Mouse (Mus musculus) left cerebral cortex, adult 2 months (tissue): ENCODE measurements around the gene Pou3f1. TPM values are rescaled to one million over a fixed set of nuclear protein-coding genes. Genes with fewer than 3 reads are reported as not detected.
"Not testable (repeated sequence)": the region's sequence is repeated elsewhere in the genome, so short reads cannot be mapped to it uniquely, and the experiment has no call there.

Experiments
- DNase-seq, 2 experiments: peaks; one replicate each; pipeline ENCODE4 v3.0.0; 2021 to 2022; ENCODE audit warnings: low spot score in 2 of 2, mixed read lengths in 1 of 2; ENCODE audit errors: extremely low spot score in 1 of 2
- H3K27ac ChIP-seq: fragments of 200-600 bp; 2 replicates; pipeline ENCODE4 v1.8.1; 2022
- H3K4me3 ChIP-seq: fragments of 200-600 bp; 2 replicates; pipeline ENCODE4 v1.8.1; 2022
- CTCF ChIP-seq: fragments of 200-600 bp; IDR thresholded peaks from 2 replicates; pipeline ENCODE4 v1.8.1; 2022; ENCODE audit warnings: antibody characterized with exemption, mild to moderate bottlenecking, moderate library complexity
- intact Hi-C: fragments of 180-260 bp; cut with DNase I; formaldehyde crosslinking; loops from one replicate; pipeline ENCODE4 v1.15.1; 2025
- total RNA-seq, 2 experiments: library from RNA; stranded (reverse); gene quantifications; 2 replicates each; pipeline ENCODE4 v1.2.3; 2021

Gene Pou3f1
- total RNA-seq, 2 experiments from 2014 or later: 16.9 to 18.8 TPM

DNA sequence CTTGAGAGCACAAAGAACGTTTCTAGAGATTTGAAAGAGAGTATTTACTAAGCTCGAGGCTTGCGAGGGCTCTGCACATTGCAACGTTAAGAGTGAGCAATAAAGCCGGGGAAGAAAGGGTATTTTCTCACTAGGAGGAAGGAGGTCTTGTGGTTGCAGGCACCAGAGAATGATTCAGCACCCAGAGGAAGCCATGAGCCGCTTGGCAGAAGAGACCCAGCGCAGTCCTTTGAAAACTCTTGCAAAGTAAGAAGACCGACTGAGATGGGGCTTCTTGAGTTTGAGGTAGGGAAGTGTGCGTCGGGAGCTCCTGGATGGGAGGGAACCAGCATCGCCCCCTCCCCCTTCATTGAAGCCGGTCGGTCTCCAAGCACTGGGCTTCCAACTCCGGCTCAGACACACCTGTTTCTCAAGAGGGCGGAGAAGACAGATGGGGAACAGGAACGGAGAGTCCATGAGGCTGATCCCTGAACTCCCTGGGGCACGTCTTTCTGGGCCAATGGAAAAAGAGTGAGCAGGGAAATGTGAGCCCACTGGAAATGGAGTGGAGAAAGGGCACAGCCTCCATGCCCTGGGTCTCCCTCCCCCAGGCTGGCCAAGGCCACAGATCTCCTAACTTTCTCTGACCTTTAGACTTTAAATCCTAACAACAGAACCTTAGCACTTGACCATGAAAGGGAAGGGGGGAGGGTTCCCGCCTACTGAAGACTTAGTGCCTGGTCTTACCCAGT is 39.3 kb downstream of the Pou3f1 start:
- H3K4me3 ChIP-seq: no peak overlapping the region
- H3K27ac ChIP-seq: no peak overlapping the region
- no peak for DNase-seq
- intact Hi-C loops: no loop called here
- TF ChIP-seq CTCF: no peak

GRCm38 (mm10) chr4:124699791-124700190 is 43.2 kb downstream of the Pou3f1 start:
- no peak for DNase-seq
- TF ChIP-seq CTCF: no peak
- intact Hi-C loops: no loop called here
- no peak overlapping the region for H3K4me3 ChIP-seq
- no peak overlapping the region for H3K27ac ChIP-seq

DNA sequence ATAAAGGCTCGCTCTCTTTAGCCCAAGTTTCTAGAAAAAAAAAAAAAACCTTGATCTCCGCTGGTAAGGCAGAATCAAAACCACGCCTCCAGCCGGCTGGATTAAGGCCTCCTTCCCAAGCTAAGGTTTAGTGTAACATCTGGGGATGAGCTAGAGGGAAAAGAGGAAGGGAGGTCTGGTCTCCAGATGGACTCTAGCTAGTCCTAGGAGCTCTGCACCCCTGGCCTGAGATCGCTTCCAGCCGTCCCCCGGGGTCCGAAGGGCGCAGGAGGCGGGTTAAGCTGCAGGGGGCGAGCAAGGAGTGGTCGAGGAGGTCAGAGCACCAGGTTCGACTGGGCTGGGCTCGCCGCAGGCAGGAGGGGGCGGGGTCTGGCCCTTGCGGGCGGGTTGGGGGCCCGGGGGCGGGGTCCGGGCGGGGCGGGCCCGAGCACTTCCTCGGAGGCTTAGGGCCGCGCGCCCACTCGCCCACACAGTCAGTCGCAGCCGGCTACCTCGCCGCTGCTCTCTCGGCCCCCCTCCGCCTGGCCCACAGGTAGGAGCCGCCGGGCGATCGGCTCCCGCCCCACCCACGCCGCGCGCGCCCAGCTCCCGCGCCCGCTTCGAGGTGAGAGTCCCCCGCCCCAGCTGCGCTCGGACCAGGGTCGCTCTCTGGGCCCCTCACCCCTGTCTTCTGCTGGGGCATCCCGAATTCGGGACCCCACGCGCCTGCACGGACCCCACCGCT is 43.8 kb downstream of the Pou3f1 start, which contains the start of gene Fhl3:
Gene Fhl3, plus strand, starts transcription at position 454 of the 724 bp plus-strand sequence.
- H3K27ac ChIP-seq: peak within 1 kb of the TSS; percentile 18; the same call in 1 of the 2 replicates
- intact Hi-C loops: no loop called here
- DNase-seq: no peak
- no peak for TF ChIP-seq CTCF
- H3K4me3 ChIP-seq: peak within 1 kb of the TSS; percentile 57

DNA sequence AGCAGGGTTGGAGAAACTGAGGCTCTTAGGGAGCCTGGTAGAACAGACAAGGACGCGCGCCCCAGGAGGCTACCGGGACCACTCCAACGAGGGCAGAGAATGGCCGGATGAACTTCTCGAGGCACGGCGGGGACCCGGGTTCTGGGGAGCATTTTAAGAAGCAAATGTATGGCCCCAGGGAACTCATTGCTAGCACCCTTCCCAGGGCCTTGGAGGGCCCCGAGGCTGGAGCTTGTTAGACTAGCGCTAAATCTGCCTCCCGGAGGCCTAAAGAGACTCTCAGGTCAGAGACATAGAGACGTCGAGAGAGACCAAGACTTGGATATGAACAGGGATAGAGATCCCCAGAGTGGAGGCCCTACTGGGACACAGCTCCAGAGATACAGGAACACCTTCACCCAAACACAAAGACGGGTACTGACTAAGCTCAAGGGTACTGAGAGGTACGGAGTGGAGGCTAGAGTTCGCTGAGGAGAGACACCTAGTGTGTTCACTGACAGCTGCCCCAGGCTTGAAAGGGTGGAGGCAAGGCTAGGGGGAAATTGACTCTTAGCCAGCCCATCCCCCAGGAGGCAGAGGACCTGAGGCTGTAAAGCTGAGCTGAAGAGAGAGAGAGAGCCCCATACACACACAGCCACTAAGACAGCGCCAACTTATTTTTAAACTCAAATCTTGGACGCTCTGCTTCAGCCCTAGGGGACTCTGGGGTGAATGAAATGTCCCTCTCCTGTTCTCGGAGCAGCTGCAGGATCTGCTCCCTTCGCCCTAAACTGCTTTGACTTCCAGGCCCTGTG is 44.6 kb downstream of the Pou3f1 start:
- DNase-seq: no peak
- intact Hi-C loops: no loop called here
- H3K27ac ChIP-seq: peak overlapping the region; percentile 18; the same call in 1 of the 2 replicates
- no peak for TF ChIP-seq CTCF
- peak overlapping the region; percentile 57 for H3K4me3 ChIP-seq

- intact Hi-C loops: no loop called here
- TF ChIP-seq CTCF: no peak
- no peak overlapping the region for H3K27ac ChIP-seq
- H3K4me3 ChIP-seq: no peak overlapping the region
- DNase-seq: no peak
Observed at GRCm38 (mm10) chr4:124701916-124702315, 45.3 kb downstream of the Pou3f1 start.

- Histone ChIP-seq H3K27ac (no peak overlapping the region), H3K4me3 (no peak overlapping the region)
- DNase-seq: no peak
- TF ChIP-seq CTCF: no peak
- intact Hi-C loops: no loop called here
Observed at GRCm38 (mm10) chr4:124703406-124703805, 46.8 kb downstream of the Pou3f1 start.

DNA sequence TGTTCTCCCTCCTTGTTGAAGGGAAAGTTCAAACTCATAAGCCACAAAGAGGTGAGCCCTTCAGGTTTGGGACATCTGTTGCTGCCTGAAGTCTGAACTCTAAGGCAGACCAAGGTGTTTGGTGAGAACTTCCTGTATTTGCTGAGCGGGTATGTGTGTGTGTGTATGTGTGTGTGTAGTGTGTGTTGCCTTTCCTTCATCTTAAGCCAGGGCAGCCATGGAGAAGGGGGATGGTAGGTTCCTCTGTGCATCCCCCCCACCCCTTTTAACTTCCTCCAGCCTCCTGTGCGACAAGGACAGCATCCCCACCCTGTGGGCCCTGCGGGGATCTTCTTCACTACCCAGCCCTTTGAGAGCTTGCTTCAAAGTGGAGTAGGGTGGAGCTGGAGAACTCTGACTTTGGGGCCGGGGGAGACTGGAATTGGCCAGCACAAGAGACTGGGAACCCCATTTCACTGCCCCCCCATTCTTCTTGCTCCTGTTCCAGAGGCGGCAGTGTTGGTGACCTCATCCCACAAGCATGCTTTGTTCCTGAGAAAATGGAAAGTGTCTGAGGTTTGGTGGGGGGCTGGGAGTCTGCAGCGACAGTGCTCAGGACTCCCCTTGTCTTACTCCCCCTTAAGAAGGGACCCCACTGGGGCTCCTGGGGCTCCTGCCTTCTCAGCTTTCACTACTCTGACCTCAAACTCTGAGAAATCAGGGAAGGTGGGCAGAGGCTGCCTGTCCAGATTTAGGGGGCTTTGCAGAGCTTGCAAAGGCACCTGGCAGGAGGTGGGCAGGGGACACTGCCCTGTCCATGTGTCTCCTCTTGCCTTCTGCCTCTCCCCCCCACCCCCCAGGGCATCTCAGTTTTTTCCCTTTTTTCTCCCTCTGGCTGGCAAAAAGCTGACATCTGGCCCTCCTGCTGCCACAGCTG is 47.5 kb downstream of the Pou3f1 start:
- no peak for TF ChIP-seq CTCF
- H3K27ac ChIP-seq: peak overlapping the region; percentile 40; the same call in 1 of the 2 replicates
- intact Hi-C loops: no loop called here
- H3K4me3 ChIP-seq: no peak overlapping the region
- no peak for DNase-seq

DNA sequence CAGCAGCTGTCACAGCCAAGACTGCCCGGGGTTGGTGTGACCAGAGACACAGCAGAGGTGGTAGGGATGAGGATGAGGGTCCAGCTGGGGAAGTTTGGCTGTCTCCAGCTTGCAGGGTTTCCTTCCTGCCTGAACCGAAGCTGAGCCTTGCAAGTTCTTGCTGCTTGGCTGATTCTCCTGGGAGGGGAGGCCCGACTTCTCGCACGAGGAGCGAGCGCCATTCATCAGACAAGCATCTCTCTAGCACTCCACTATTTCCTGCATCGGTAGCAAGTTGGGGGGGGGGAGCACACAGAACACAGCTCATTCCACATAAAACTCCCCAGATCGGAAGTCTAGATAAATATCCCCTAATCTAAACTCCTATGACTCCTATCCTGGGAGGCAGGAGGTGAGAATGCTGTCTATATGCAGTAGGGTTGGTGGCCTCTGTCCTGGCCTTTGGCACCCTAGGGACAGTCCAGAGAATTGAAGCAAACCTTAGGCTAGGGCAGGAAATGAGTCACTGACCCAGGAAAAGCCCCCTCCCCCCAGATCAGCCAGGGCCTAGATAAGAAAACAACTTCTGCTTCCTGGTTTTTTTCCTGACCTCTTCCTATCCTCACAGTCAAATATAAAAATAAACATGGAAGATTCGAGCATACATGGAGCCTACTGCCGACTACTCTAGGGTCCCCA is 48.3 kb downstream of the Pou3f1 start:
- intact Hi-C loops: no loop called here
- no peak for TF ChIP-seq CTCF
- Histone ChIP-seq H3K4me3 (no peak overlapping the region), H3K27ac (no peak overlapping the region; the same call in 1 of the 2 replicates)
- DNase-seq: no peak

DNA sequence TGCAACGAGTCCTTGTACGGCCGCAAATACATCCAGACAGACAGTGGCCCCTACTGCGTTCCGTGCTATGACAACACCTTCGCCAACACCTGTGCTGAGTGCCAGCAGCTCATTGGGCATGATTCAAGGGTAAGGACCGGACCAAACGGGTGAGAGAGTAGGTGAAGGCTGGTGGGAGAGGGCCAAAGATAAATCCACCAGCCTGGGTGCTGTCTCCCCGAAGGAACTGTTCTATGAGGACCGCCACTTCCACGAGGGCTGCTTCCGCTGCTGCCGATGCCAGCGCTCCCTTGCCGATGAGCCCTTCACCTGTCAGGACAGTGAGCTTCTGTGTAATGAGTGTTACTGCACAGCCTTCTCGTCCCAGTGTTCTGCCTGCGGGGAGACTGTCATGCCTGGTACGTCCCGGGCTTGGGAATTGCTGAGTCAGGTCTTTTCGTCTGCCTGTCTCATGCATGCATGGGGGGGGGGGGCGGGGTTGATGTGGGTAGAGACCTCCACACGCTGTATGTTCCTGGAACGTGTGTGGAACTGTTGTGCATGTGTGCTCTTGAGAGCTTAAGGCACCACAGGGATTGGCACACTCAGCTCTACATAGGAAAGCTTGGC is 49.2 kb downstream of the Pou3f1 start:
- no peak overlapping the region for H3K4me3 ChIP-seq
- intact Hi-C loops: no loop called here
- no peak for TF ChIP-seq CTCF
- no peak for DNase-seq
- no peak overlapping the region for H3K27ac ChIP-seq

DNA sequence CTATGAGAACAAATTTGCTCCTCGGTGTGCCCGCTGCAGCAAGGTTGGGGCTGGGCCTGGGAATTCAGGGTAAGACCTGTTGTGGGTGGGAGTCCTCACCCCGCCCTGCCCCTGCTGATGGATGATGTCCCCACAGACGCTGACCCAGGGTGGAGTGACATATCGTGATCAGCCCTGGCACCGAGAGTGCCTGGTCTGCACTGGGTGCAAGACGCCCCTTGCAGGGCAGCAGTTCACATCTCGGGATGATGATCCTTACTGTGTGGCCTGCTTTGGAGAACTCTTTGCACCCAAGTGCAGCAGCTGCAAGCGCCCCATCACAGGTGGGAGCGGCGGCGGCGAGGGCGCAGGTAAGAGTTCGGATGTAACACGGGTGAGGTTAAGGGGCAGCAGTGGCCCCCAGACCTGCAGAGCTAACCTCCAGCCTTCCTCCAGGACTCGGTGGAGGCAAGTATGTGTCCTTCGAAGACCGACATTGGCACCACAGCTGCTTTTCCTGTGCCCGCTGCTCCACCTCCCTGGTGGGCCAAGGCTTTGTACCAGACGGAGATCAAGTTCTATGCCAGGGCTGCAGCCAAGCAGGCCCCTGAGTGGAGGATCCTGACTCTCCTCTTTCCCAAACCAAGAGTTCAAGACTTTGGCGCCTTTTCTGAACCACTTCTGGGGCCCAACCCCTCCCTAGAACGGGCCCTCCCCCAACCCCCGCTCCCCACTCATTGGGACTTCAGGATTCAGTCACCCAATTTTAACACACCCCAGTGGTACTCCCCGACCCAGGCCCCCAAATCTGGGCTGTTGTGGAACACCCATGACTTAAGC is 51.0 kb downstream of the Pou3f1 start:
- H3K27ac ChIP-seq, DNase-seq, H3K4me3 ChIP-seq, intact Hi-C loops: not testable (repeated sequence)

DNA sequence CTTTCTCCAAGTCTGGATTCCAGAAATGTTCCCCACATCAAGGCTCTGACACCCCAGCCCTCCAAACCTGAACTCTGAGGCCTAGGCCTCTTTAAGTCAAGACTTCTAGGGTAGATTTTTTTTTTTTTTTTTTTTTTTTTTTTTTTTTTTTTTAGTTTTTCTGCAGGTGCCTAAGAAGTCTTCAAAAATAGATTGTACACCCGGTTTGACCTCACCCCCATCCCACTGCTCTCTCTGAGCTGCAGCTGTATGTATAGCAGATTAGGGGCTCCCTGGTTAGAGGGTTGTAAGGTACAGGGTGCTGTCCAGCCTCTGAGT is 51.6 kb downstream of the Pou3f1 start:
- H3K4me3 ChIP-seq, H3K27ac ChIP-seq, intact Hi-C loops, DNase-seq: not testable (repeated sequence)
